Mouse (Mus musculus): Measurements from ENCODE around the gene Syde2.

DNA sequence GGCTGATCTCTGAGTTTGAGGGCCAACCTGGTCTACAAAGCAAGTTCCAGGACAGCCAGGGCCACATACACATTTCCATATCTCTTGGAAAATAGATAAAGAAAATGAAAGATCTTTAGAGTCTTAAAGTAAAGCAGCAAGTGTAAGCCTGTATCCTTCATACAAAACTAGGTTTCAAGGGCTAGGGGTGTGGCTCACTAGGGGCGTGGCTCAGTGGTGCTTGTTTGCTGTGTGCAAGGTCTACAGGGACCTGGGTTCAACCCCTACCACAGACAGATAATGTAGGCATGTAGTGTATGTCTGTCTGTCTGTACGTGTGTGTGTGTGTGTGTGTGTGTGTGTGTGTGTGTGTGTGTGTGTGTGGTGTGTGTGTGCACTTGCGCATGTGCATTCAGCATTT is 41.8 kb upstream of the Syde2 start:
- TF ChIP-seq POLR2A (IDR thresholded peaks at IDR 0.05; ENCODE audit: control insufficient read depth in 1 of 2, insufficient read depth in 1 of 2, low read depth in 1 of 2, low read length in 2 of 2, poor library complexity in 1 of 2) (no peak), EP300 (IDR thresholded peaks at IDR 0.05; ENCODE audit: low read depth in 1 of 2, low read length in 2 of 2) (no peak), RCOR1 (IDR thresholded peaks at IDR 0.05; ENCODE audit: low read depth, low read length) (no peak)
